Mouse (Mus musculus) bone marrow, adult 2 months (tissue): Measurements from ENCODE around the gene Polr2l.

Experiments used
- CTCF ChIP-seq: fragments of 200-500 bp; IDR thresholded peaks from 2 replicates; pipeline ENCODE4 v1.5.1; 2011; ENCODE audit warnings: low read length, control low read depth; ENCODE audit not compliant: control insufficient read depth, insufficient read depth
- POLR2A ChIP-seq: fragments of 200-500 bp; IDR thresholded peaks from 2 replicates; pipeline ENCODE4 v1.6.1; 2011; ENCODE audit warnings: low read depth, mild to moderate bottlenecking, control low read depth, low read length, borderline replicate concordance; ENCODE audit not compliant: control insufficient read depth

DNA sequence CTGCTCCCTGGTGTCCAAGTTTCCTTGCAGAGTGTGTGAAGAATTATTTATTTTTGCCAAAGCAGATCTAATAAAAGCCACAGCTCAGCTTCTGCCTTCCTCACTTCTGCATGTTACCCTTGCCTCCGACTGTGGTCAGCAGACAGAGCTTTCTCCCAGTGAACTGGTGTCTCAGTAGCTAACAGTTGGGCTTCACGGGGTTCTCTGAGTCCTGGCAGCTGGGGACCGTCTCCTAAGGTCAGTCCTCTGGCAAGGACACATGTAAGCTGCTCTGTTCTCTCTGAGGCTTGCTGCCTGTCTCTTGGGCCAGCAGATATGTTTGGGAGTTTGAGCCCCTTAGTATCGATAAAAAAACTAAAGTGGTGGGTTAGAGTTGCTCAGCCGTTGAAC is 14.9 kb downstream of the Polr2l start:
- TF ChIP-seq CTCF = no peak
- no peak for TF ChIP-seq POLR2A
